Mouse (Mus musculus): ENCODE data around the gene H2-Aa.
A peak's percentile ranks its signal among the peaks of the same experiment; 100 is the strongest.
"Not testable (repeated sequence)": the region's sequence is repeated elsewhere in the genome, so short reads cannot be mapped to it uniquely, and the experiment has no call there.

Gene H2-Aa

GRCm38 (mm10) chr17:34287648-34288047, at the start of gene H2-Aa:
H2-Aa (minus strand) TSS chr17:34287823.
- peak; percentile 74 to 78 for DNase-seq

GRCm38 (mm10) chr17:34331200-34331599, 43.6 kb upstream of the H2-Aa start:
- DNase-seq = no peak

GRCm38 (mm10) chr17:34329807-34330206, 42.2 kb upstream of the H2-Aa start:
- DNase-seq = no peak

GRCm38 (mm10) chr17:34326373-34326772, 38.8 kb upstream of the H2-Aa start:
- DNase-seq = no peak

- peak in 1 of 2 experiments; percentile 15 for DNase-seq
Observed at GRCm38 (mm10) chr17:34325436-34325835, 37.8 kb upstream of the H2-Aa start, which contains the start of gene H2-Eb2. H2-Eb2 (plus strand) TSS chr17:34325665.

GRCm38 (mm10) chr17:34317275-34317674, 29.7 kb upstream of the H2-Aa start:
- no peak for DNase-seq

GRCm38 (mm10) chr17:34316697-34317096, 29.1 kb upstream of the H2-Aa start:
- no peak for DNase-seq

- no peak for DNase-seq
Observed at GRCm38 (mm10) chr17:34315512-34315911, 27.9 kb upstream of the H2-Aa start.

GRCm38 (mm10) chr17:34314286-34314685, 26.7 kb upstream of the H2-Aa start:
- DNase-seq = no peak

- DNase-seq = peak; percentile 85 to 90
Observed at GRCm38 (mm10) chr17:34313393-34313792, 25.8 kb upstream of the H2-Aa start.

GRCm38 (mm10) chr17:34312185-34312584, 24.6 kb upstream of the H2-Aa start:
- no peak for DNase-seq

- DNase-seq = not testable (repeated sequence)
Observed at GRCm38 (mm10) chr17:34310526-34310925, 22.9 kb upstream of the H2-Aa start.

GRCm38 (mm10) chr17:34309683-34310385, 22.2 kb upstream of the H2-Aa start:
- peak; percentile 70 to 73 for DNase-seq

GRCm38 (mm10) chr17:34309225-34309624, 21.6 kb upstream of the H2-Aa start:
- no peak for DNase-seq

- no peak for DNase-seq
Observed at GRCm38 (mm10) chr17:34308161-34308560, 20.5 kb upstream of the H2-Aa start.

GRCm38 (mm10) chr17:34307216-34307615, 19.6 kb upstream of the H2-Aa start:
- DNase-seq = no peak

- DNase-seq = no peak
Observed at GRCm38 (mm10) chr17:34306407-34306806, 18.8 kb upstream of the H2-Aa start.

GRCm38 (mm10) chr17:34305380-34306030, 17.9 kb upstream of the H2-Aa start, which contains the start of gene H2-Eb1:
H2-Eb1 (plus strand) TSS chr17:34305867.
- peak; percentile 90 to 91 for DNase-seq

- DNase-seq = peak; percentile 69 to 72
Observed at GRCm38 (mm10) chr17:34304751-34305150, 17.1 kb upstream of the H2-Aa start.

- no peak for DNase-seq
Observed at GRCm38 (mm10) chr17:34303789-34304188, 16.2 kb upstream of the H2-Aa start.

GRCm38 (mm10) chr17:34301670-34302190, 14.1 kb upstream of the H2-Aa start:
- DNase-seq = no peak

- no peak for DNase-seq
Observed at GRCm38 (mm10) chr17:34300691-34301566, 13.3 kb upstream of the H2-Aa start.

GRCm38 (mm10) chr17:34300071-34300470, 12.4 kb upstream of the H2-Aa start:
- no peak for DNase-seq

Measured in cerebellum, postnatal 14 days (tissue).